Mouse (Mus musculus): ENCODE measurements around the gene Focad.

GRCm38 (mm10) chr4:88270408-88271067, 176.1 kb downstream of the Focad start:
- TF ChIP-seq CTCF (IDR thresholded peaks at IDR 0.05; ENCODE audit: control insufficient read depth, insufficient read depth, low read length) (no peak), POLR2A (IDR thresholded peaks at IDR 0.05; ENCODE audit: borderline replicate concordance, control insufficient read depth, low read depth, low read length) (no peak)
